Mouse (Mus musculus): ENCODE measurements at regions not wholly inside any gene's neighbourhood (a gene's known extent, or its start where the extent isn't known, plus 50 kb on each side); places are given as distances from the start of the nearest gene placed in this dataset.

- no peak for TF ChIP-seq CTCF (IDR thresholded peaks at IDR 0.05; ENCODE audit: low read depth, low read length)
- TF ChIP-seq EP300 (IDR thresholded peaks at IDR 0.05; ENCODE audit: insufficient read depth, low read depth, low read length), result no peak
- no peak for TF ChIP-seq POLR2A (IDR thresholded peaks at IDR 0.05; ENCODE audit: insufficient read depth, low read length)
Observed at GRCm38 (mm10) chr15:67301024-67301423, 800.3 kb upstream of the Lrrc6 start.

Data from ES-Bruce4 (cell line).